Mouse (Mus musculus): ENCODE data around the gene Timp2.
"Not testable (repeated sequence)": the region's sequence is repeated elsewhere in the genome, so short reads cannot be mapped to it uniquely, and the experiment has no call there.

Timp2 gene

DNA sequence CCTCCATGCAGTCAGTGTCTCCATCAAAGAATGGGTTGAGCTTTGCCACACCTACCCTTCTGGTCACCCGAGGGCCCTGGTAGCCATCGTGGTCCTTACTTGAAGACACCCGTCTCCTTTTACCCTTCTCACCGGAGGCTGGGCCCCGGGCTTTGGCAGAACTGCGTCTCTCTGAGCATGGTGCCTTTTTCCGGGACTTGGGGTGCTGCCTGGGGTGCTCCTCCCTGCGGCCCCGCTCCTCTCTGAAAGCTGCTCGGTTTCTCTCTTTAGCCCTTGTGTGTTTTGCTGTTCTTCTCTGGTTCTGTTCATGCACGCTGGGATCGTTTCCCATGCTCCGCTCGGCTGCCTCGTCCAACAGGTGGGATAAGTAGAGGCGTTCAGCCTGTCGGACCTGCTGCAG, 22.1 kb downstream of the Timp2 start:
- no peak for DNase-seq (ENCODE audit: low read depth, low spot score)

GRCm38 (mm10) chr11:118332376-118332775, 23.2 kb downstream of the Timp2 start:
- no peak for DNase-seq (ENCODE audit: low read depth, low spot score)

- no peak for DNase-seq (ENCODE audit: low read depth, low spot score)
These were observed 24.8 kb downstream of the Timp2 start for GRCm38 (mm10) chr11:118330777-118331176.

DNA sequence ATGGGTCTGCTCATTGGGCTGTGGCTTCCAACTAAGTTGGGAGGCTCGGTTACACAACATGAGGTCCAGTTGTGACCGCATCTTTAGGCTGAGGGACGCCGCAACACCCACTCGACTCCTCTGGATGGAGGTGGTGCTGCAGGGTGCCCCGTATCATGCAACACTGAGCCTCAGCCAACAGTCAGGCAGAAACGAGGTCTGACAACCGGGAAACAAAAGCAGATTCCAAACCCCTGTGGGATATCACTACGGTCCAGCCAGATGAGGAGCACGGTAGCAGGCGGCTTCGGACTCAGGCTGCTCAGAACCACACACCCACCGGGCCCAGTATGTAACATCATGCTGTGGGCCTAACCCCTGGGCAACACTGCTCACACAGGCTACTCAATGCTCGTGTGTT, 25.2 kb downstream of the Timp2 start:
- DNase-seq (ENCODE audit: low read depth, low spot score) = no peak

GRCm38 (mm10) chr11:118328947-118329346, 26.6 kb downstream of the Timp2 start:
- DNase-seq (ENCODE audit: low read depth, low spot score) = no peak

DNA sequence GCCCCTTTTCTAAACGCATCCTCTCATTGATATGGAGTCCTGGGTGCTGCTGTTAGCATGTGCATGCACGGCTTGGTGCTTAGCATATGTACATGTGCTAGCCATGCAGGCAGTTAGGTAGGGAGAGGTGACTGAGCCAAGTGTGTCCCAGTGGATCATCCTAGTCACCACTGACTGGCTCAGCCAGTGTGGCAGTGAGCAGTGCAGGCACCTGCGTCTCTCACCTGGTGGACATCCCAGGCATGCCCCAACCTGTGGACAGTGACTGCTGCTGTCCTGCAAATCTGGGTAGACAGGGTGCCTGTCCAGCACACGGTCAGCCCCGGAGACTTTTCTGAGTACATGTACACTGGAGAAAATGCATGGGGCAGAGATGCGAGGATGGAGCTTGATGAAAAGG, 27.0 kb downstream of the Timp2 start:
- DNase-seq (ENCODE audit: low read depth, low spot score) = no peak

DNA sequence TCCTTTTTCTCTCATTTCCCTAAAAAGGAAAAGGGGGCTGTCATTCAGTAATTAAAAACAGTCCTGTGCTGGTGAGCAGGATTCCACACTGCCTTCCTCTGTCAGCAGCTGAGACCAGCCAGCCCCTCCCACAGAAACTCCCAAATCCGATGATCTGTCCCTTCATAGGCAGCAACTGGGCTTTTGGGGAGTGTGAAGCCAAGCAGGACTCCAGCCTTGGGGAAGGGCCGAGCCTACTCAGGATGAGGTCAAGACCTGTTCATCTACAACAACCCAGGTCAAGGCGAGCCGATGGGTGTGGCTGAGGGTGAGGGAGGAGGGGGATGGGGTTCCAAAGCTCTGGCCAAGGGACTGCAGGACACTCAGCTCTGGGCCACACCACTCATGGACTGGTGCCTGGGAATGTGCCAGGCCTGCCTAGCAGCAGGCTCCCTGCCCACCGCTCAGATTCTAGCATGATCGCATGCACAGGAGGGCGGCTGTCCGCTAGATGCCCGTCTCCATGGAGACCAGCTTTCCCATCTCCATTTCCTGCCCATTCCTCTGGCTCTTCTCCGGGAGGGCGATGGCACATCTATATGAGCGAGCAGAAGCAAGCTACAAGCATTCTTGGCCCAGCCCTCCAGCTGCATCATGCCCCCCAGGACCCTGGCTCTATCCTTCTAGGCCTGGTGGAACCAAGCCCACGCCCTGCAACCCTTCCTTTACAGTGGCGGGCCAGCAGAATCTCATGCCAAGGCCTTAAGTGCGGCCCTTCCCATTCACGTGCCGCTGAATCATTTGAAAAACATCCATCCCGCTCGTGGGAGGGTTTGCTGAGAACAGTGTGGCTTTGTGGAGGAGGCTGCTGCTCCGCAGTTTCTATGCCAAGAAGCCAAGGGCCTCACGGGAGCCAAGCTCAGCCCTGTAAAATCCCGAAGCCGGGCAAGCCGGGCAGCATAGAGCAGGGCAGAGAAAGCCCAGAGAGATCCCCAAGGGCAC, 28.3 kb downstream of the Timp2 start:
- peak; percentile 47 for DNase-seq (ENCODE audit: low read depth, low spot score)

GRCm38 (mm10) chr11:118326491-118326890, 29.0 kb downstream of the Timp2 start:
- DNase-seq (ENCODE audit: low read depth, low spot score) = no peak

- peak; percentile 81 for DNase-seq (ENCODE audit: low read depth, low spot score)
These were observed 31.0 kb downstream of the Timp2 start for GRCm38 (mm10) chr11:118324541-118324940.

DNA sequence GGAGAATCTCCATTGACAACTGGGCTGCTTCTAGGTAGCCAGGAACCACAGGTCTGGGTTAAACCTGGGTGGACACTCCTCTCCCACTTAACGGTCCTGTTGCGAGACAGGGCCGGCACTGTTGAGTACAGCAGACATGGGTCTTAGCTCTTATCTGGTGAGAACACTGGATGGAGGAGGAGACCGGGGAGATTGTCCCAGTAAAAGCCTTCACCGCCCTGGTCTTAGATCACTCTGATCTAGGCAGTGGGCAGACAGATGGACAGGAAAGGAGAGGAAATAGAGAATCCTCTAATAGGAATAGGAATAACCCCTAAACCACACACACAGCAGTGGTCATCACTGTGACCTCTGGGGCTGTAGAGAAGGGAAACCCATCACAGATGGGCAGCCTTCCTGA, 31.6 kb downstream of the Timp2 start:
- no peak for DNase-seq (ENCODE audit: low read depth, low spot score)

- no peak for DNase-seq (ENCODE audit: low read depth, low spot score)
These were observed 32.9 kb downstream of the Timp2 start for GRCm38 (mm10) chr11:118322647-118323046.

DNA sequence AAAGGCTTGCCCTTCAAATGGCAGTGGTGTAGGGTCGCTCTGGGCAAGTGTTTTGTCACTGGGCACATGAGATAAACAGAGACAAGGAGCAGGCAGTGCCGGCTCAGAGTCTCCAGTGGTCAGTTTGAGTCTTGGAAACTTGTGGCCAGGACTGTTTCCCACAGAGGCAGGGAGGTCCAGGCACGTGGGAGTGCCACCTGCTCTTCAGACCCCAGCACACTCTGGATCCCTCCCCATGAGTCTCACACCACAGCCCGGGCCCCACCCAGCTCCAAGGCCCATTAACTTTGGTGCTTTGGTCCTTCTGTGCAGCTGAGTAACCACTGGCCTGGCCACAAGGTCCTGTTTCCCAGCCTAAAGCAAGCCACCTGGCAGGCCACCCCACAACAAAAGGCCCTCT, 33.6 kb downstream of the Timp2 start:
- no peak for DNase-seq (ENCODE audit: low read depth, low spot score)

DNA sequence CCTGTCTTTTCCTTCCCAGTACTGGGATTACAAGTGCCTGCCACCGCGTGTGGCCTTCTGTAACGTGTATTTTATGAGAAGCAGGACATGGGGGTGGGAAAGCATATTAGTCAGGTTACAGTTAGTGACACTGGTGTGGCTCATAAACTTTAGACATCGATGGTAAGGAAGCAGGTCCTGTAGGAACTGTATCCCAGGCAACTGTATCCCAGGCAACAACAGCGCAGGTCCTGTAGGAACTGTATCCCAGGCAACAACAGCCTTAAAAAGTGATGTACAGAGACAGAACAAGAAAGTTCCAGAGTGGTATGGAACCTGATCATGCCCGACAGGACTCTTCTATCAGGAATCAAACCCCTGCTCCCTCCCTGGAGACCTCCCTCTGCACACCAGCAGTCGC, 34.0 kb downstream of the Timp2 start:
- no peak for DNase-seq (ENCODE audit: low read depth, low spot score)

- peak; percentile 42 for DNase-seq (ENCODE audit: low read depth, low spot score)
These were observed 36.9 kb downstream of the Timp2 start for GRCm38 (mm10) chr11:118318678-118319077.

DNA sequence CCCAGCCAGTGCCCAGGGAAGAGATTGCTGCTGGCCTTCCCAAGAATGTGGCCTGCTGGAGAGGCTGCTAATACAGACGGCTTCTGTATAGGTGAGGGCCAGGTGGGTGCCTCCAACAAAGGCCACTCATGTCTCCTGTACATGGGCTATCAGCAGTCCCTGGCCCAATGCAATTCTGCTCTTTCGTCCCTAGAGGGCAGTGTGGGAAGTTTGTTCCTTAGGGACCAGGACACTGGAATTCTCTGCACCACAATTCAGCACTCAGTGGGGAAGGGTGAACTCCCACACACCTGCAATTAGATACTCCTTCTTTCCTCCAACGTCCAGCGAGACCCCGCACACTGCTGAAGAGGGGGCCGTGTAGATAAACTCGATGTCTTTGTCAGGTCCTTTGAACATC, 38.4 kb downstream of the Timp2 start:
- peak; percentile 76 for DNase-seq (ENCODE audit: low read depth, low spot score)

DNA sequence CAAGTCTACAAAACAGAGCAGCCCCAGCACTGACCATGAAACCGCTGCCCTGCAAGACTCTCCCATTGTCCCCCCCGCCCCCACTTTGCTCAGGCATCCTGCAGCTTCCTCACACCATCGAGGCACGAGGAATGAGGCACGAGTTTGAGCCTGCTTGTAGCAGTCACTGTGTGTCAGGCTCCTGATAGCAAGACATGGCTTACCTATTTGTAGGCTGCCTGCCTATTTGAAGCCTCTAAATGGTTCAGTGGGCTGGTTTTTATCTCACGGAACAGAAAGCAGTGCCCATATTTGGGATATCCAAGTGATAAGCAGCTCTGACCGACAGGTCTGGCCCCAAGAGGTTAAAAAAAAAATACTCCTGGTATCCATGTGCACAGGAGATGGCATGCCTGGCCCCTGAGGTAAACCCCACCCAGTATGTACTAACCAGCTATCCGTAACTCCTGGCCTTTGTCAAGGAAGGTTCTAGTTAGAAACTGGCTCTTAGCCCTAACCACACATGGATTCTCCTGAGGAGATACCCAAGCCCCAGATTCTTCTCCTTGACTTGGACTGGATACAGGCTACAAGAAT, 39.2 kb downstream of the Timp2 start:
- no peak for DNase-seq (ENCODE audit: low read depth, low spot score)

DNA sequence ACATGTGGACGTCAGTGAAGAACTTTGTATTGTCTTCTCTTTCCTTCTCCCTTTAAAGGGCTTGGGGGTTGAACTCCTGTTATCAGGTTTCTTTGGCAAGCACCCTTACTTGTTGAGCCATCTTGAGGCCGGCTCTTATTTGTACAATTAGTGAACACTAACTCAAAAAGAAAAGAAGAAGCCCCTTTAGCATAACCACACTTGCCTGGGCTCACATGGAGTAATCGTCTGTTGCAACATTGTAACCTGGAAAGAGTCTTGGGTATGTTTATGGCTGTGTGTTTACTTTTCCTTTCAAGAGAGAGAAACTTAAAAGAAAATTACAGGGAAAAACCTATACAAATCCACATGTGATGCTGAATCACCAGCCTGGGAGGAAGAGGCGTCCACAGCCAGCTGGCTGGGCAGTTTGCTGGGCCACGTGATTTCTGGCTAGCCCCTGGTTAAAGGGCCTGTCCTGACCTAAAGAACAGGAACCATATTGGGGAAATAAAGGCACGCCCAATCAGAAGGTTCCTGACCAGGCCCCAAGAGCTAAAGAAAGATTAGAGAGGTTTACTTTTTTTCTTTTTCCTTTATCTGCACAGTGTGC, 43.3 kb downstream of the Timp2 start:
- DNase-seq (ENCODE audit: low read depth, low spot score) = no peak

- DNase-seq (ENCODE audit: low read depth, low spot score) = not testable (repeated sequence)
These were observed 47.6 kb downstream of the Timp2 start for GRCm38 (mm10) chr11:118307962-118308361.

- not testable (repeated sequence) for DNase-seq (ENCODE audit: low read depth, low spot score)
These were observed 51.6 kb downstream of the Timp2 start for GRCm38 (mm10) chr11:118303959-118304358.

DNA sequence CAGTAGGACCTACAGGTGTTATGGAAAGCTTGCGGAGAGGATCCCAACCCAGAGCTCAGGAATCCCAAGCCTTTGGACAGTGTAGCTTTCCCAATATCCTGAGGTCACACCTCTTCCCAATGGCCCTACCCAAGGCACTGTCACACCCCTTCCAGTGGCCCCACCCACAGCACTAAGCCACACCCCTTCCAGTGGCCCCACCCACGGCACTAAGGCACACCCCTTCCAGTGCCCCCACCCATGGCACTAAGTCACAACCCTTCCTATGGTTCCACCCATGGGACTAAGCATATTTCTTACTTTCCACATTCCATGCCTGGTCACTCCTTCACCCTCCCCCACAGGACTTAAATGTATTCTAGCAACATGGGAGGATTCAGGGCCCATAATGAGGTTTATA, 56.7 kb downstream of the Timp2 start:
- no peak for DNase-seq (ENCODE audit: low read depth, low spot score)

- DNase-seq (ENCODE audit: low read depth, low spot score) = no peak
These were observed 57.6 kb downstream of the Timp2 start for GRCm38 (mm10) chr11:118297967-118298366.

DNA sequence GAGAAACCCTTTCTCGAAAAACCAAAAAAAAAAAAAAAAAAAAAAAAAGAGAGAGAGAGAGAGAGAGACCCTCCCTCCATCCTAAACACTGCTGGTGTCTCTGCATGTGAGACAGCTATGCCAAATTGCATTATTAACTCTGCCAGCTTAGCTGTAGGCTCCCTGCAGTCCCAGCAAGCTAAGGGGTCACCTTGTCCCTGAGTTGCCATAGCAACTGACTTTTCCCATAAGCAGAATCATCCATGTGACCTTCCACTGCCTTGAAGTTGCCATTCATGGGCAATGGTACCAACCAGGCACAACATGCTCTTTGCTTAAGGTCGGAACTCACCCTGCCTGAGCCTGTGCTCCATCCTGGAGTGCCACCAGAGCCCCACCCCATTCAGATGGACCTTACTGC, 60.5 kb downstream of the Timp2 start:
- no peak for DNase-seq (ENCODE audit: low read depth, low spot score)

- no peak for DNase-seq (ENCODE audit: low read depth, low spot score)
These were observed 62.9 kb downstream of the Timp2 start for GRCm38 (mm10) chr11:118292671-118293070.
